Mouse (Mus musculus) ovary, postnatal 10 days (tissue): ENCODE data around the gene Tlr2.
"Not testable (repeated sequence)": the region's sequence is repeated elsewhere in the genome, so short reads cannot be mapped to it uniquely, and the experiment has no call there.

Experiments
- DNase-seq: peaks from one replicate; pipeline ENCODE4 v3.0.0; 2022; ENCODE audit warnings: low spot score

Tlr2 gene

DNA sequence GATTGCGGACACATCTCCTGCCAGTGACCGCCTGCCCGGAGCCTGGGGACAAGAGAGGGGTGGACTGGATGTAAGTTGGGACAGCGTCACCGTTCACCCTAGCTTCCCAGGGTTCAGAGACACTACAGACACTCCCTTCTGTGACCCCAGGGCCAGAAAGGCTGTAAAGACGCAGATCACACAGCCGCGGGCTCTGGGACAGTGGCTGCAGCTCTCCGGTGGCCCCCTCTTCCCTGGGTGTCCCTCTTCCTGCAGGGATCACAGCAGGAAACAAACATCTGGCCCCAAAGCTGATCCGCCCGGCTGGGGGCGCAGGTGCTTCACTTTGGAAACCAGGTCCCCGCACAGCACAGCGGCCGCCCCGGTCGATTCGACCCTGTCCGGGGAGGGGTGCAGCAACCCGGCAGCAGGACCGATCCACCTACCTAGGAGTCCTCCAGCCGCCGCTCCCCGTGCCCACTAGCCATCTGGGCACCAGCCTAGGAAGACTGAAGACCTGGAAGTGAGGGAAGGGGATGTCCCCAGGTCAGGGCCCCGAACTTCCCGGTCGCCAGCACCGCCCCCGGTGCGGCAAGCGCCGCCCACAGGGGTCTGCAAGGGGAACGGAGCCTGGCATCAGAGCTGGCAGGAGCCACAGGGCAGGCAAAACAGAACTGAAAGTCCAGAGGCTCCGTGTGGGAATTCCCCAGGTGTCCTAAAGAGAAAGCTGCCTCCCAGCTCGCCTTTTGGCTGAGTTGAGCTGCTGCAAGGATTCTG, at the start of gene Tlr2:
TSS of gene Tlr2 (minus strand) at position 673 of the 756 bp plus-strand sequence.
- DNase-seq = peak; percentile 60

DNA sequence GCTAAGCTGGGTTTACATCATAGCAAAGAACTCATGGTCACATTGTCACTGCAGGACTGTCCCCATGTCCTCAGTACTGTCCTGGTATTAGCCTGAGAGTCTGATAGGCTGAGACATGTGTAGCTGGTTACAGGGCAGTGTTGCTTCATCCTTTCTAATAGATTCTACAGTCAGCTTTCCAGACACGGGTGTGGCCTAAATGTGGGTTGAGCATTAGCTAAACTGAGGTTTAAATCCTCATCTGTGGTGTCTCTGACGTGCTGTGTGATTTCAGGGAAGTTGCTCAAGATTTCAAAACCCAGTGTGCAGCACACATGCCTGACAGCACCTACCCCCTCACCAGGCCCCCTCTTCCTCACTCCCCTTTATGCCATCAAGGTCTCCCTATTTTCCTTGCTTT, 43.6 kb upstream of the Tlr2 start:
- DNase-seq = no peak

- DNase-seq = not testable (repeated sequence)
Measured at GRCm38 (mm10) chr3:83879261-83880050, 37.9 kb upstream of the Tlr2 start.

- DNase-seq = no peak
Measured at GRCm38 (mm10) chr3:83878801-83879200, 37.2 kb upstream of the Tlr2 start.

GRCm38 (mm10) chr3:83876299-83876698, 34.7 kb upstream of the Tlr2 start:
- no peak for DNase-seq

DNA sequence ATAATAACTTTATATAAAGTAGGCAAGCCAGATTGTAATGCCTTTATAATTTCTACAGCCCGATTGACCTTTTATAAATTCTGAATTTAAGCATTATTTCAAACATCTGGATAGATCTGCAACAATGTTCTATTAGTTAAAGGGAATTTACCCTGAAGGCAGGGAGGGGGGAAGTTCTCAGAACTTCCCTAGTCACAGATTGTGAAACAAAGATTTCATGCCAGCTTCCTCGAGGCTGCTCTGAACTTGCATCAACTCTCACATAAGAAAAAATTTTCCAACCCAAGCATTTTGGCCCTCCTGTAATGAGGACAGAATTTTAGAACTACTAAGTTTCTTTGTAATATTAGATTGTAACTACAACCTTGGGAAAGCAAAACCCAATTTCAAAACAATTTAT, 33.5 kb upstream of the Tlr2 start:
- not testable (repeated sequence) for DNase-seq

DNA sequence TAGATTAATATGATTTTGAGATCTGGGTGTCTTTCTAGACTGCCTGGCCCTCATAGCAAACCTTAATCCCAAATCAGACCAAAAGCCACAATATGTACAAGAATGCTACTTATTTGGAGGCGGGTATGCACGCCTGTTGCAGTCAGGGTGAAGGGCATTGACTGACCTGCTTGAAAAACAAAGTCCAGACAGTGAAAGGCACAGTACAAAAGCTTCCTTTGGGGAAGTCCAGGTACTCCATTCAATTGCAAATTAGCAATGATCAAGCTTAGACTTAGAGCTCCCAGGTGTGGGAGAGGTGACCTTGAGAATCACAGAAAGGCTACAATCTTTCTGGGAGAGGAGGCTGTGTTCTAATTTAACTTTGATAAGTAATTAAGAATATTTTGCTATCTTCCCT, 31.3 kb upstream of the Tlr2 start:
- not testable (repeated sequence) for DNase-seq

DNA sequence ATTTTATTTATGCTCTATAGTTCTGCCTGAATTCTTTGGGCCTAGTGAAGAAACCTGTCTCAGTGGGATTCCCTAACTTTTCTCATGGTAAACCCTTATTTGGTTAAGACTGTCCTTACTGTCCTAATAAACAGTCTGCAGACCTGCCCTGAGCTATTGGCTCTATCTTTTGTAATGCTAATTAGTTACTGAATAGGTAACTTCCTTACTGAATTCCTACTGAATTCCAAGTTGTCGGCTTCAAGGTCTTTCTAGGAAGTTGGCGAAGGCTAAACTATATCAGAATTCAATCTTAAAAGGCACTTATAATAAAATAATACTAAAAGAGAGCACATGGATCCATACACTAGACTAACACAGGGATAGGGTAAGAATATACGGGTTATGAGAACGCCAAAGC, 30.4 kb upstream of the Tlr2 start:
- not testable (repeated sequence) for DNase-seq

GRCm38 (mm10) chr3:83871559-83871958, 30.0 kb upstream of the Tlr2 start:
- not testable (repeated sequence) for DNase-seq

DNA sequence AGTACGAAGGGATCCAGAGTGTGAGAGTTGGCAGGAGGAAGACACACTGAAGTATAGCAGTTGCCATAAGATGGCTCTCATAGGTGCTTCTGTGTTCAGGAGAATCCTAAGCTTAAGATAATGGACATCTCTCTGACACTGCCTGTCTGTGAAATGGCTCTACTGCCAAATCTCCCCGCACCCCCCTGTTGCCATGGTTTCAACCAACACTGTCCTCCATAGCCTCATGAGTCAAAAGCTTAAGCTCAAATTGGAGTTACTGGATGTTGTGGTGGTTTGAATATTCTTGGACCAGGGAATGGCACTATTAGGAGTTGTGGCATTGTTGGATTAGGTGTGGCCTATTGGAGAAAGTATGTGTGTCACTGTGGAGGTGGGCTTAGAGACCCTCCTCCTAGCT, 28.2 kb upstream of the Tlr2 start:
- DNase-seq = no peak

DNA sequence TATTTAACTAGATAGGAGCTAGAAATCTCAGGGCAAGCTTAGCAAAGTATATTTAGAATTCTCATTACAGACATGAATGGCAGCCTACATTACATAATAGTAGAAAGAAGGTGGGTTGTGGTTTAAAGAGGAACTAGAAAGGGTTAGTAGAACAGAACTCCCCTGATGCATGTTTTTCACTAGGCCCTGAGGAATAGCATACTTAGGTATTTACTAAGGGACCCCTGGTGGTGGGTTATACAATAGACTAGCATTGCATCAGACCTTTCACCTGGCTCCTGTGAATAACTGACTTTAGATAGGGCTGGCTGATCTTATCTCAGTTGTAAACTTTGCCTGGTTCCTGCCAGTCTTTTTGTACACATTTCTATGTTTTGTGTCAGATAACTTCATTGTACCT, 25.5 kb upstream of the Tlr2 start:
- DNase-seq = not testable (repeated sequence)

DNA sequence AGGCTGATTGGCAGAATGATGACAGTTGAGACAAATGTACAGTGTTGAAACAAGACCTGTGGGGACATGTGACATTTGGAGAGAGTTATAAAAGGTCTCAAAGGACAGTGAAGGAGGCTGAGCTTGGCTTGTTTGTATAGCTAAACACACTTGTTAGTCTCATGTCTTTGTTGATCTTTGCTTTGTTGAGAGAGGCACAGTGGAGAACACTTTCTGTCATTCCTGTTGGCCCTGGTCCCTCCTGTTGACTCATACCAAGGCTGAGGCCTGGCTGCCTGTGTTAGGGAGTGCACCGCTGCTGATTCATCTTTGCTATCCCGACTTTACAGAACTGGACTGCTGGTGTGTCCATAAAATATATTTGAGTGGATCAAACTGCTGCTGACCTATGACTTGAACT, 23.6 kb upstream of the Tlr2 start:
- DNase-seq = no peak

GRCm38 (mm10) chr3:83864064-83864548, 22.5 kb upstream of the Tlr2 start:
- no peak for DNase-seq

- DNase-seq = no peak
Measured at GRCm38 (mm10) chr3:83862956-83863355, 21.4 kb upstream of the Tlr2 start.

- DNase-seq = no peak
Measured at GRCm38 (mm10) chr3:83859595-83859994, 18.0 kb upstream of the Tlr2 start.

GRCm38 (mm10) chr3:83859071-83859470, 17.5 kb upstream of the Tlr2 start:
- DNase-seq = no peak

DNA sequence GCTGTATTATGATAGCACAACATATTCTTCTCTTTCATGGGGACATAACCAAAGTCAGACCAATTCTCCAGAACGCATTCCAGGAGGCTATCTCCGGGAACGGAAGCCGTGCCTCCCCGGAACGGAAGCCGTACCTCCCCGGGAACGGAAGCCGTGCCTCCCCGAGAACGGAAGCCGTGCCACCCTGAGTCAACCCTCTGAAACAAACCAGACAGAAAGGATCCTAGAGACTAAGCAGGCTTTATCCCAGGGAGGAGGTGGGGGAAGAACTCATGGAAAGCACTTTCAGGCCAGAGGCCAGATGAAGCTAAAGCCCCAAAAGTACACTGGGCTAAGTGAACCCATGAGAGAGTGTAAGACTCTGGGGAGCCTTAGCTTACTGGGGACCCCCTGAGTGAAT, 16.1 kb upstream of the Tlr2 start:
- no peak for DNase-seq

DNA sequence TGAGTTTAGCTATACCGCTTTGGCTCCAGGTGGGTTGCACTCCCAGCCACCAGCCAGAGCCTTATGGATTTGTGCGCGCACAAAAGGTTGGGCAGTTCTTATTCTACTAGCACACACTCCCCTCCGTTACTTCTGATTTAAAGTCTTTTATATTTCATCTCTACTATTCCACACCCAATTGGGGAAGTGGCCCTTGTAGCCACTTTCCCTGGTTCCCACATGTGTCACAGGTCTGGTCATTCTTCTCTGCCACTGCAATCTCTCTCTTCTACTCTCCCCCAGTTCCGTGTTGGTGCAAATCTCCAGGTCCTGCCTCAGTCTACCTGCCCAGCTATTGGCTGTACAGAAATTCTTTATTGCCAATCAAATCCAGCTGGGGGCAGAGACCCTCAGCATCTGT, 14.1 kb upstream of the Tlr2 start:
- no peak for DNase-seq

DNA sequence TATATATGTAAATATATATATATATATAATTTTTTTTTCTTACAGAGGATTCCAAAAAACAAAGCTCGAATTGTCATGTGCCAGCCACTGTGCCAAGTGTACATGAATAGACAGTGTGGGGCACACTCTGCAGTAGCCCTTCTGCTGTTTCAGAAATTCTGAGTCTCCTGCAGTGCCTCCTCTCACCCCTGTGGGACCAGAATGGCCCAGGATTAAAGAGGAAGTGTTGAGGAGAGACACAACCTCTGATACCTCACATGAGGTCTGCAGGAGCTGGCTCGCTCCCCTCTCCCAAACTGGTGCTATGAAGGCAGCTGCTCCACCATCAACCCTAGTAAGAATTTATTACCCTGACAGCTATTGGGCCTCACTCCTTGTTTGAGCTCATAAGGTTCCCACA, 7.8 kb upstream of the Tlr2 start:
- DNase-seq = no peak

DNA sequence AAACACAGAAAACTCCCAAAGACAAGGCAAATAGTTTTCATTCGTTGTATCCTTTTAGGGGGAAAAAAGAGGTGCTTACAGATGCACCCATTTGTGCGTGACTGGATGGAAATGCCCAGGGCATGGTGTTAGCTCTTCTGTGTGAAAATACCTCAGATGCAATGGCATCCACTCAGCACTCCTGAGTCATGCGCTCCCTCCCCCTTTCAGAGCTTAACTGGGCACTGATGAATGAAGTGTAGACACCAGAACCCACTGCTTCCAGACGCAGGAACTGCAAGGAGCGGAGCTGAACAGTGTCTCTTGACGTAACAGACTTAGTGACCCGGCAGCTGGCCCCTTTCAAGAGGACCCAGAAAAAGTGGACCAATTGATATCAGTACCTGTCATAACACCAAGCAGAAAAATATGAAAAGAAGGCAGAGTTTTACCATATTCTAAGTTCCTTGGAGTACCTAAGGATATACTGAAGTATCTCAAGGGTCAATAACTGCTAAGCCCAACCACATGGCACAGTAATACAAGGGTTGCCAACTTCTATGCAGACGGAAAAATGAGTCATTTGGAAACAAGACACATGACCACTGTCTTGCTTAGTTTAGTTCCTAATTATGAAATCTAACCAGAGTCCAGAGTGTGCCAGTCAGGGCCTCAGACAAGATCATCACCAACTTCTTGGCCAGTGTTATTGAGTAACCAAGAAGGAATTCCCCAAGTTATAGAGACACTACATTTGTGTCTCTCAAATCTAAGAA, 3.4 kb upstream of the Tlr2 start:
- no peak for DNase-seq

DNA sequence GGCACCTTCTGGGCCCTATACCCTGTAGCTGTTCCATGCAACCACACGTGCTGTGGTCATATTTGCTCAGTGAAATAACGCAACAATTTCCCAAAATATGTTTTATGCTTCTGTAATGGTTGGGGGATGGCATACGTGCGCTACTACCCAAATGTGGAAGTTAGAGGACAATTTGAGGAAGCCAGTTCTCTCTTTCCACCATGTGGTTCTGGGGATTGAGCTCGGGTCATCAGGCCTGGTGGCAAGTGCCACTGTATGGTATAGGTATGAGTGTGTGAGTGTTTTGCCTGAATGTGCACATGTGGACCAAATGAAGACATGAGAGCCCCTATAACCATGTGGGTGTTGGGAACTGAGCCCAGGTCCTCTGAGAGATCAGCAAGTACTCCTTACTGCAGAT, 2.1 kb downstream of the Tlr2 start:
- DNase-seq = no peak

GRCm38 (mm10) chr3:83836685-83837084, 4.9 kb downstream of the Tlr2 start:
- no peak for DNase-seq
